Mouse (Mus musculus): ENCODE measurements around the gene Styx.

DNA sequence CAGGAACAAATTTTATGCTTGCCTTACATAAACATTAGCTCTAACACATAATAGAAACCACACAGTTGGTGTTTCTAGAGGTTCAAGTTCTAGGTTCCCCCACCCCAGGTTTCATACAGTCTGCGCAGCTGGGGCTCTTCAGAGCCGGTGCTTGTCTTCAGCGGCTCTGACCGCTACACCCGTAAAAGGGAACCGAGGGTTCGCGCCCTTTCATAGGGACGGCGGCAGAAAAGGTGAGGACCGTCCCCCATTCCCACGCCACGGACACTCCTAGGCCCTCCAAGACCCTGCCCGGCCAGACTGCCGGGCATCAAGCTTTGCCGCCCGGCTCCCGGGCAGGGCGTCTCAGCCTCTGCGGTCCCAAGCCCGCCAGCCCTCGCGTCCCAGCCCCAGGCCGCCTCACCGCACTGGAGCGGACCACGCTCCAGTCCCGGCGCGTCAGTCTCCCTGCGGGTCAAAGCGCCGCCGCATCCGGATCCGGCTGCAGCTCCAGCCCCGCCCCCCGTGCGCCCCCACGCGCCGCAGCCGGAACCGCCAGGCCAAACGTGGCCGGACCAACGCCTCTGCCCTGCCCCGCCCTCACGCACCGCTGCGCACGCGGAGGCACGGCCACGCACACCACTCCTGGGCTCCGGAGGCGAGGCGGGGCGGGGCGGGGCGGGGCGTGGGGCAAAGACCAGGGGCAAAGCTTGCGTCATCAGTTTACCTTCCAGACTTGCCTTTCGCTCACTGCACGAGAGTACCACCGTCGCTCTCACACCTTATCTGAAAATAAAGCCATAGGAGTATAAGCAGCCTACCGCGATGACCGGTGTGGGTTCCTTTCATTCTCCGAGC, 37.7 kb downstream of the Styx start:
- TF ChIP-seq CTCF (IDR thresholded peaks at IDR 0.05; ENCODE audit: borderline replicate concordance, insufficient read depth, low read depth, low read length) (no peak), POLR2A (IDR thresholded peaks at IDR 0.05; ENCODE audit: borderline replicate concordance, insufficient read depth, low read length) (peak; percentile 75; the same call in 1 of the 2 replicates)

Measured in cerebellum, adult 2 months (tissue).